ENCODE assay signal across 8 mouse cellular contexts in the genomic region with DNA sequence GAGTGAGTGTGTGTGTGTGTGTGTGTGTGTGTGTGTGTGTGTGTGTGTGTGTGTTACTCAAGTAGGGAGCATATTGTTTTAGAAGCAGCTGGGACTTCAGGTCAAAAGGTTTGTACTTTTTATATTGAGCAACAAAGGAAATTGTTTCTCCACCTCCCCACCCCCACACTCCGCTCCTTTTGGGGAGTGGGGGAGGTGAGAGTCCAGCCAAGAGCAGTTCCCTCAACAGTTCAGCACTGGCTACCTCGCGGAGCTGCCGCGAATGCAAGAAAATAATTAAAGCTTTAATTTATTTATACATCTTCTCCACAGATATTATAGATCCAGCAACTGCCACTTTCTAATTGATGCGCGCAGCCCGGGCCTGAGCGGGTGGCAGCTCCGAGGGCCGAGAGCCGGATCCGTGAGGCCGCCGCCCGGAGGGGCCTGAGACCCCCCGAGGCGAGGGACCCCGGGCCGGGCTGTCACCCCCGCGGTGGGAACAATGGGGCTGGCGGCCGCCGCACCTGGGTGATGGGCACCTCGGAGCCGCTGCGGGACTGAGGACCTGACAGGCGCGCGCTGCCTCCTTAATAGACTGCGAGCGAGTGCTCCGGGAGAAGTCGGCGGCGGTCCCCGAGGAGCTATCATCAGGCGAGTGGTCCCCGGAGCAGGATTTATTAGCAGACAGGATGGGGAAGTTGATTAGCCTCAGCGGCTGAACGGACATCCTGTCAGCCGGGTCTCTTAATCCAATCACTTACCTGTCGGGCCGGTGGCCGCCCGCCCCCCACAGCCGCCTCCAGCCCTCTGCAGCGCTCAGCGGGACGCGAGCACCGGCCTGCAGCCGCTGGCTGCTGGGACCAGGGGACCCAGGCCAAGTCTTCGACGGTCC.
DNase-seq lines count a peak whose midpoint lies in the region; ATAC-seq and TF ChIP-seq lines count a peak whose summit lies in the region.

No protein-coding gene starts in this region.

- H3K27ac ChIP-seq in heart, embryonic 12.5 days (ENCODE audit: poor library complexity, severe bottlenecking): no peak overlapping the region
- no peak overlapping the region for H3K27ac ChIP-seq in forebrain, embryonic 14.5 days (ENCODE audit: low read depth, low read length)
- no peak overlapping the region for H3K27ac ChIP-seq in liver, embryonic 16.5 days (ENCODE audit: low read length)
- H3K27ac ChIP-seq in testis, adult 2 months (ENCODE audit: control insufficient read depth, insufficient read depth, low read depth, low read length): no peak overlapping the region

- H3K36me3 ChIP-seq in heart, embryonic 12.5 days: no peaks in the 10 kb centered on the region
- H3K36me3 ChIP-seq in forebrain, embryonic 14.5 days (ENCODE audit: control insufficient read depth, insufficient read depth, low read length): no peaks in the 10 kb centered on the region
- no peaks in the 10 kb centered on the region for H3K36me3 ChIP-seq in liver, embryonic 16.5 days (ENCODE audit: control insufficient read depth, insufficient read depth)
- H3K36me3 ChIP-seq in testis, adult 2 months (ENCODE audit: control insufficient read depth, insufficient read depth, low read length): no peaks in the 10 kb centered on the region

- no peak for DNase-seq in heart, postnatal 14 days
- DNase-seq in MN1 (ENCODE audit: low spot score): peak; percentile 13
- DNase-seq in forebrain, embryonic 14.5 days (ENCODE audit: low spot score): peak; percentile 56
- no peak for DNase-seq in urinary bladder, postnatal 10 days (ENCODE audit: low spot score)
- DNase-seq in gastrocnemius, postnatal 4 days (ENCODE audit: low spot score in 2 of 2): no peak

- ATAC-seq in heart, embryonic 12.5 days (ENCODE audit: insufficient number of reproducible peaks, low FRiP score): no peak
- ATAC-seq in forebrain, embryonic 14.5 days: peak; percentile 50; the same call in 1 of the 2 replicates
- no peak for ATAC-seq in liver, embryonic 16.5 days (ENCODE audit: low read depth)

- peak overlapping the region; percentile 57 for H3K4me3 ChIP-seq in heart, embryonic 12.5 days
- H3K4me3 ChIP-seq in forebrain, embryonic 14.5 days (ENCODE audit: low read depth, low read length): peak overlapping the region; percentile 36
- H3K4me3 ChIP-seq in liver, embryonic 16.5 days (ENCODE audit: low read depth, low read length): peak overlapping the region; percentile 28; the same call in 1 of the 2 replicates
- peak overlapping the region; percentile 73 for H3K4me3 ChIP-seq in testis, adult 2 months (ENCODE audit: control insufficient read depth, low read depth, low read length)

- no peaks in the 10 kb centered on the region for H3K9me3 ChIP-seq in heart, embryonic 12.5 days (replicated peaks)
- H3K9me3 ChIP-seq in forebrain, embryonic 14.5 days (replicated peaks; ENCODE audit: control insufficient read depth, low read length): no peaks in the 10 kb centered on the region
- no peaks in the 10 kb centered on the region for H3K9me3 ChIP-seq in liver, embryonic 16.5 days (replicated peaks; ENCODE audit: control insufficient read depth, low read length)

- H3K4me2 ChIP-seq in heart, embryonic 12.5 days: peak overlapping the region; percentile 94
- H3K4me2 ChIP-seq in forebrain, embryonic 14.5 days (ENCODE audit: low read length): peak overlapping the region; percentile 91
- peak overlapping the region; percentile 24 for H3K4me2 ChIP-seq in liver, embryonic 16.5 days (ENCODE audit: low read depth, low read length)

- peaks cover 84% of the 10 kb centered on the region for H3K27me3 ChIP-seq in heart, embryonic 12.5 days (replicated peaks)
- peaks cover 22% of the 10 kb centered on the region; the same call in 1 of the 2 replicates for H3K27me3 ChIP-seq in forebrain, embryonic 14.5 days (replicated peaks; ENCODE audit: control insufficient read depth, insufficient read depth, low read length)
- peaks cover 34% of the 10 kb centered on the region for H3K27me3 ChIP-seq in liver, embryonic 16.5 days (ENCODE audit: control insufficient read depth, insufficient read depth, low read depth, low read length)
- H3K27me3 ChIP-seq in testis, adult 2 months (ENCODE audit: control insufficient read depth, insufficient read depth, low read length): peaks cover 4% of the 10 kb centered on the region; the same call in 1 of the 2 replicates

- intact Hi-C loops in heart, postnatal 14 days (cut with DNase I): no loop called here

- H3K4me1 ChIP-seq in heart, embryonic 12.5 days (replicated peaks): peaks cover 8% of the 10 kb centered on the region
- peaks cover 3% of the 10 kb centered on the region; the same call in 1 of the 2 replicates for H3K4me1 ChIP-seq in forebrain, embryonic 14.5 days (ENCODE audit: control insufficient read depth, insufficient read depth, low read length)
- H3K4me1 ChIP-seq in liver, embryonic 16.5 days (ENCODE audit: control insufficient read depth, low read depth, low read length): no peaks in the 10 kb centered on the region
- H3K4me1 ChIP-seq in testis, adult 2 months (ENCODE audit: control insufficient read depth, insufficient read depth, low read length): peaks cover 9% of the 10 kb centered on the region

- 1% methylated on average over 56 of the region's 56 CpGs for WGBS in heart, embryonic 12.5 days
- WGBS in forebrain, embryonic 14.5 days: under 1% methylated on average over 52 of the region's 56 CpGs
- WGBS in liver, embryonic 16.5 days (ENCODE audit: insufficient replicate concordance): 1% methylated on average over 55 of the region's 56 CpGs

- H3K9ac ChIP-seq in heart, embryonic 12.5 days: peak overlapping the region; percentile 63; the same call in 1 of the 2 replicates
- H3K9ac ChIP-seq in forebrain, embryonic 14.5 days (ENCODE audit: low read length): peak overlapping the region; percentile 59
- H3K9ac ChIP-seq in liver, embryonic 16.5 days (ENCODE audit: low read depth, low read length): no peak overlapping the region

- TF ChIP-seq POLR2A in testis, adult 2 months (IDR thresholded peaks at IDR 0.05; ENCODE audit: control insufficient read depth, low read depth, low read length): no peak

- TF ChIP-seq CTCF in testis, adult 2 months (IDR thresholded peaks at IDR 0.05; ENCODE audit: control insufficient read depth, insufficient read depth, insufficient replicate concordance, low read depth, low read length): no peak

Comparison
In these comparisons a context has a peak if more than half of its experiments do, and no peak if none do; other contexts are left out.
1. H3K4me2 ChIP-seq: peak in every context shown above with its lines; median percentile 94 in heart, embryonic 12.5 days; 91 in forebrain, embryonic 14.5 days; 24 in liver, embryonic 16.5 days.
2. DNase-seq: peak in MN1 (single experiment) and forebrain, embryonic 14.5 days (single experiment); none in heart, postnatal 14 days (0 of 2), urinary bladder, postnatal 10 days (single experiment) and gastrocnemius, postnatal 4 days (0 of 2).
3. Peak in every context shown above with its lines, with median percentiles within 50 percentile points of each other: H3K4me3 ChIP-seq.